Mouse (Mus musculus) liver (tissue): ENCODE measurements around the gene Gm12888.
"Not testable (repeated sequence)": the region's sequence is repeated elsewhere in the genome, so short reads cannot be mapped to it uniquely, and the experiment has no call there.

Experiments
- DNase-seq: peaks from one replicate; pipeline ENCODE4 v3.0.0-alpha.2; 2020; ENCODE audit warnings: mixed read lengths

Gm12888 gene

DNA sequence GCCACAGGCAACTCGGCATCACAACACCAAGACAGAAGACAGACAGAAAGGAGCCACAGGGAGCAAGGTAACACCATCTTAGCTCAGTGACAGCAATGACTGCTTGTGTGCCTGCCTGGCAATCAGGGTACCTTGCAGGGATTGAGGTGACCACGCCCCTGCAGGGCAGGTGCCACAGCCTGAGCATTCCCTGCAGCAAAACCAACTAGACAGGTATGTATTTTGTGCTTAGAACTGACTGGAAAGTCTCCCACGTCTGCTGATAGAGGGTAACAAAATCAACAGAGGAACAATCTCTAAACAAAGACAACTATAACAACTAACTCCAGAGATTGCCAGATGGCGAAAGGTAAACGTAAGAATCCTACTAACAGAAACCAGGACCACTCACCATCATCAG lies at the start of gene Gm12888:
TSS of gene Gm12888 (minus strand) at position 101 of the 400 bp plus-strand sequence.
- DNase-seq = not testable (repeated sequence)
